Mouse (Mus musculus) right cerebral cortex, postnatal 36 days (tissue): Measurements from ENCODE around the gene Ubald2.
"Not testable (repeated sequence)": the region's sequence is repeated elsewhere in the genome, so short reads cannot be mapped to it uniquely, and the experiment has no call there.

Experiments used
- DNase-seq, 2 experiments: peaks; one replicate each; pipeline ENCODE4 v3.0.0; 2022; ENCODE audit warnings: low spot score in 2 of 2, mixed read lengths in 1 of 2

Gene Ubald2

DNA sequence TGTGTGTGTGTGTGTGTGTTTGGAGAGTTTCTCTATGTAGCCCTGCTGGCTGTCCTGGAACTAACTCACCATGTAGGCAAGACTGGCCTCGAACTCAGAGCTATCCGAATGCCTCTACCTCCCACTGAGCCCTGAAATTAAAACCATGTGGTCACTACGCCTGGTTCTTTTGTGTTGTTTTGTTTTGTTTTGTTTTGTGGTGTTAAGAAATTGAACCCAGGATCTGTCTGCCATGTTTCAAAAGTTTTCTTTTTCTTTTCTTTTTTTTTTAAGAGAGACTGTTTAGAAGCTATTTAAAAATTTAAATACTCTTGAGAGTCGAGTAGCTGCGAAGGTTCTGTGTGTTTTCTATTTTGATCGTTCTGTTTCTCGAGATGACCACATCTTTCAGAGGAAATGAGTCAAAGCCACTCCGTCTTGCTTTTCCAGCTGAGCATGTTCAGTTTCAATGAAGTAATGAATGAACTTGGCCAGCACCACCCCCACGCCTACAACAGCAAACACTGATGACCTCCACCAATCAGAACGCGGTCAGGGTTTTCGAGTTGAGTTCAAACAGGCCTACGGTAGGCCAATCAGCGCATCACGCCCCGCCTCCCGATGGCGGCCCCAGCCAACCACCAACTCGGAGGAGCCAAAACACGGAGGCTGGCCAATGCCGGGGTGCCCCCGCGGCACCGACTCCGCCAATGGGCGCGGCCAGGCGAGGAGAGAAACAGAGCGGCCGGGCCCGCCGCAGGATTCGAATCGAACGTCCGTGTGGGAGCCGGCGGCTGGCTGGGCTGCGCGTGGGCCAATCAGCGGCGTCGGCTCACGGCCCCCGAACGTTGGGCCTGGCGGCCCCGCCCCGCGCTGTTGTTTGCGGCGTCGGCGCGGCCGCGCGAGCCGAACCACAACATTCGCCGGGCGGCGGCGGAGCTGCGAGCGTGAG is at the start of gene Ubald2:
TSS of gene Ubald2 (plus strand) at position 739 of the 931 bp plus-strand sequence.
- peak; percentile 99 for DNase-seq

DNA sequence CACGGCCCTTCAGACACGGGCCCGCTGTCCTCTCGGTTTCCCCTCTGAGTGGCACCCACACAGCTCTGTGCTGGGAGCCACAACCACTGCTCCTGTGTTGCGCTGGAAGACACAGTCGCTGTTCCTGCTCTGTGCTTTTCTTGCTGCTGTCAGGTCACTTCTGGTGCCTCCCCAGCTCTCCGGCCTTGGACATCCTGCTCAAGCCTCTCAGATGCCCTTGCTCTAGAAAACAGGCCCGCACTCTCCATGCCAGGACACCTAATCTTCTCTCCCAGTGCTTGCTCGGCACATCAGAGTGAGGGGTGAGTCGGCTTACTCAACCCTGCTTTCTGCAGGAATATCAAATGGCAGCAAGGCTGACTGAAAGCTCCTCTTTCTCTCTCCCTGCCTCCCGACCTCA is 49.7 kb upstream of the Ubald2 start:
- no peak for DNase-seq

DNA sequence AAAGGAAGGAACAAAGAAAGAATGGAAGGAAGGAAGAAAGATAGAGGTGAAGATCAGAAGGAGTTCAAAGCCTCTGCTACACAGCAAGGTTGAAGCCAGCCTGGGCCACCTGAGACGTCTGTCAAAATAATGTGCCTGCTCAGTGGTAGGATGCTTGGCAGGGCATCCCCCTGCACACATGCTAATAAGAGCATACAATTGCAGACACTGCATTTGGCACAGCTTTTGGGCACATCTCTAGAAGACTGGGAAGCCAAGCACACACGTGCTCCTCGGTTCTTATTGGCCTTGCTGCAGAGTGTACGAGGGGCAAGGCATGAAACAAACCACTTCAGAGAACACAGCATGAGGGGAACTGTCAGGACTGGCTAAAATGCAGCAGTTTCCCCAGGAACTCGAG is 47.9 kb upstream of the Ubald2 start:
- DNase-seq = no peak

DNA sequence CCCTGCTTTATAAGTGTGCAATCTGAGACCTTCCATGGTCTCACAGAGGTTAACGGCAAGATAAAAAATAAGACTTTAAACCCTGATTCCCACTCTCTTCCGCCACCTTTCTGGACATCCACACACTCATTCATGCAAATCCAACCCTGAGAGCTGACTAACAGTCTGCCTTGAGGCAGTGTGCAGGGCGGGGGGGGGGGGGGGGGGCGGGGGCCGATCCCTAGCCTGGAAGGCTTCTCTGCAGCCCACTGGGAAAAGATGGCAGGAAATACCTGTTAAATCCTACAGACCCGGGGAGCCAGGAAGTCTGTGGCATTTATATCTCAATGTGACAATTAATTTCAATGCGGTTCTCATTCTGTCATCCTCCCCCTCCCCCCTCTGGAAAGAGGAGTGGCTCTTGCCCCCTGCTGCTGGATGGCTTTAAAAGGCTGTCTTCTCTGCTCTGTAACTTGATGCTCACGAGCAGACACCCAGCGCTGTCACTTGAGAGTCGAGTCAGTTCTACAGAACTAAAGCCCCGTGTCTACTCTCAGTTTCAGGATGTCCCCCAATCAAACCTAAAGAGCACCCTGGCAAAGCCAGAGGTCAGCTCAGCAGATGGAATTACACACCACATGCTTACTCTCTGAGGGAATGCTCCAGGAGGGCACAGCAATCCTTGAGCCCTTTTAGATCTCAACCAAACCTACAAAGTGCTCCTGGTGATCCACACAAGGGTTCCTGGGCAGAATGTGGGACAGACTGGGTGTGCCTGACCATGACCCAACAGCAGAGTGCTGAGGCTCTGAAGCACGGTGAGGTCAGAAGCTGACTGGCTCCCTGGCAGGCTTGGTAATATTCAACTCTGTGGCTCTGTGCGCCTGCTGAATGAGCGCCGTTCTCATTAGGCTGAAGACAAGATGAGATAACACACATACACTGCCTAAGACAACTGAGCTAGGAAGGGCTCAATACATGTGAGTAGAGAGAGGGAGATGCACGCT is 46.5 kb upstream of the Ubald2 start:
- DNase-seq = no peak

DNA sequence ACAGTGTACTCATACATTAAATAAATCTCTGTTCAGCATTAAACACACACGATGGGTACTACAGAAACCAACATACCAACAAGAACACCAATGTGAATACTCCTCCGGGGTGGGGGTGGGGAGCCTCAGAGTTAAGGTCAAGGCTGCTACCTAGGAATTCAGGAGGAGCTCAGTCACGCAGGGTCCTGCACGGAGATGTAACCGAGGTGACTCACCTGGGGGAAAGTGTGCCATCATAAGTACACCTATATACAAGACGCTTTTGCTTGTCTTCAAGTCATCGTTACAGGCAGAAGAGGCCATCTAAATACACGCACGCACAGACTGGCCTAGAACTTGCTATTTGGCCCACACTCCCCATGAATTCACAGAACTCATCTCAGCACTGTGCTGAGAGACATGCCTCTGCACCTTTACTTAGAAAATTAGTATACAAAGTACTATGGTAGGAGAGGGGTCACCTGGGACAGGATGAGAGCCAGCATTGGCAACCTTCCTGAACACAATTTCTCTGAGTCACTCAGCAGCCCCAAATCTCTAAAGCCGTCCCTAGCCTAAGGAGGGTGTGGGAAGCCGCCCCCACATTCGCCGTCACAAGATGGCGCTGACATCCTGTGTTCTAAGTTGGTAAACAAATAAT is 44.9 kb upstream of the Ubald2 start:
- no peak for DNase-seq

DNA sequence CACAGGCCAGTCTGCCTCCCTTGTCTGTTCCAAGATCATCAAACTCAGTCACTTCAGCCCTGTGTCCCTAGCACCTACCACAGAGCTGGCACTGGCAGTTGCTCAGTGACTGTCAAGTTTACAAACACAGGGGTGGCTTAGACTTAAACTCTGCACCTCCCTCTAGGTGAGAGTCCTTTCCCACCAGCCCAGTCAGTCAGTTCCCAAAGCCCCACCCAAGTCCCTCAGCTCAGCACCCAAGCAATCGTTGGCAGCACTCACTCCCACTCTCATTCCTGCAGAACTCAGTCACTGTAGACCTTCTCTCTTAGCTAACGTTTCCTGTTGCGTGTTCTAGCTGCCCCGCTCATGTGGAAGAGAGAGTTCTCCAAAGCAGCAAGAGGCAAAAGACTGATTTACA is 39.1 kb upstream of the Ubald2 start:
- DNase-seq = no peak

DNA sequence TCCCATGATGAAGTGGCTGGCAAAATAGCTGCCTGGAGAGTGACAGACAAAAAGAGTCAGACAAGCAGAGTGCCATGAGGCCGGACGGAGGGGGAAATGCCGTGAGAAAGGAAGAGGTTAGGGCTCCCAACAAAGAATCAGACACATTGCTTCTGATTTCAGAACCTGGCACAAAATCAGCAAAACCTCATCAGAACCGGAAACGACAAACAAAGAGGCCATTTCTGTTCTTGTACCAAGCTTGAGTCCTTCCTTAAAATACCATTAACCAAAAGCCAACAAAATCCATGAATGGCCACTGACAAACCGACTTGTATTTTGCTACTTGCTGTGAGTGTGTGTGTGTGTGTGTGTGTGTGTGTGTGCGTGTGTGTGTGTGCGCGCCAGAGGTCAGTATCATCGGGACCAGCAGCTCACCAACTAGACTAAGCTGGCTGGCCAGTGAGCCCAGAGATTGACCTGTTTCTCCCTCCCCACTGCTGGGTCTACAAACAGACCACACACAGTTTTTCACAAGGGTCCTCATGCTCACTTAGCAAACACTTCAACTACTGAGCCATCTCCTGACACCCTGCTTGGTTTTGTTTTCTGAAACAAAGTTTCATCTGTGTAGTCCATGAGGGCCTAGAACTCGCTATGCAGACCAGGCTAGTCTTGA is 37.5 kb upstream of the Ubald2 start:
- no peak for DNase-seq

DNA sequence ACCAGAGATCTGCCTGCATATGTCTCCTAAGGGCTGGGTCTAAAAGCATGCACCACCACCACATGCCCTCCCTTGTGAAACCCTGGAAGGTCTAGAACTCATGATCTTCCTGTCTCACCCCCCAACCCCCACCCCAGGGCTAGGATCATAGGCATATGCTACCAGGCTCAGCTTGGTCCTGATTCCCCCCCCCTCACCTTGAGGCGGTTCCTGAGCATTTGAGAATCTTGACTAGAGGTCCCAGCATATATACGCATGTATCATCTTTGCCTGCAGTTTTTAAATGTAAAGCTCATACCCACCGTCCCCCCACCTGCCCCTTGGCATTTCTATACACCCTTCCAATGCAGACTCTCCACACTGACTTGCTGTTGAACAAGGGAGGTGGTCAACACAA is 37.0 kb upstream of the Ubald2 start:
- no peak for DNase-seq

DNA sequence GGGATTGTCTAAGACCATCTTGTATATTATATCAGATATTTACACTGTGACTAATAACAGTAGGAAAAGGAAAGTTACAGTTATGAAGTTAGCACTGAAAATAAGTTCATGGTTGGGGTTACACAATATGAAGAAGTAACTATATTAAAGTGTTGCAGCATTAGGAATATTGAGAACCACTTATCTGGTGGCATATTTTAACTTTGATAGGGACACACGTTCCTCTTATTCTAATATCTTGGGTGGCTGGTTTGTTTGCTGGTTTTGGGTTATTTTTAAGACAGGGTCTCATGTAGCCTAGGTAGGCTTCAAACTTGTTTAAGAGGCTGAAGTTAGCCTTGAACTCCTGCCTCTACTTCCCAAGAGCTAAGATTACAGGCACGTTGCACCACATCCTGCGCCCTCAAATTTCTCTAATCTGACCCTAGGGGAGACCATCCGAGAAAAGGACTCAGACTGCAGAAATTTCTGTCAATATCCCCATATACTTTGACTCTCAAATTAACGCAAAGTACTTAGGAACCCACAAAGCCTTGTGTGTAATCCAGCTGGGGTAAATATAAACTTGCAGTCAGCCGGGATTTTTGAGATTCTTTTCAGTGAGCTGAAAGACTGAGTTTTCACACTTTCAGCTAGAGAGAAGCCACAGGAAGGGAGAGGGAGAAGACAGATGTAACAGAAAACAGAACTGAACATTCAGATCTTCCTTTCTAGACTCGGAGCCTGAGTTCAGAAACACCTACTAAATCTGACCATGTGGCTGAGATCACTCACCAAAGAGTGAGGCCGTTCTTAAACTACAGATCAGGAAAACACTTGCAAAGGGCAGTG is 36.2 kb upstream of the Ubald2 start:
- no peak for DNase-seq

DNA sequence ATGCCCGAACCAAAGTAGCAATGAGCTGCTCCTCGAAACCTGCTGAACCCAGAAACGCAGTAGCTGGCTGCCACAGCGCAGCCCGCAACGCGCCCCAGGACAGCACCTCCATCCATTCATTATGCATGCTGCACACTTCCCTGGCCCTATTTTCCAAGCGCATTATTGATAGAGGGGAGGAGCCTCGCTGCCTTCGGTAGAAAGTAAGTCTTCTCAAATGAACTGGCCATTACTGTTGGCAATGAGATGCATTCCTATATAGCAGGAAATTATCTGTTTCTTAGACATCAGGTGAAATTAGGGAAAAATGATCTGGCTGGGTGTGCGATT is 35.6 kb upstream of the Ubald2 start:
- no peak for DNase-seq

DNA sequence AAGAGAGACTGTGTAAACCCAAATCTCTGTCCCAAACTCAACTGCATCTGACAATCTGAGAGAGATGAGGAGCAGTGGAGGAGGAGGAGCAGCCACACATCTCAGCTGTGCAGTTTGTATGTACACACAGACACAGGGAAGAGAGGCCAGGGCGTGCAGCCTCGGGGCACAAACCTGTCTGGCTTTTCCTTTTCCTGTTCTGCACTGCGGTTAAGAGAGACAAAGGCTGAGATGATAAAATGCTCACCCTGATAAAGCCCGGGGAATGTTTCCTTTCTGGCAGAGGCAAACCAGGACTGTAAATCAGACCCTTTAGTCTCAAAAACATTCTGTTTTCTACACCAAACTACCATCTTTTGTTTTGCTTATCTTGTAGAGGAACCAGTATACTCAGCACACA is 33.3 kb upstream of the Ubald2 start:
- no peak for DNase-seq

DNA sequence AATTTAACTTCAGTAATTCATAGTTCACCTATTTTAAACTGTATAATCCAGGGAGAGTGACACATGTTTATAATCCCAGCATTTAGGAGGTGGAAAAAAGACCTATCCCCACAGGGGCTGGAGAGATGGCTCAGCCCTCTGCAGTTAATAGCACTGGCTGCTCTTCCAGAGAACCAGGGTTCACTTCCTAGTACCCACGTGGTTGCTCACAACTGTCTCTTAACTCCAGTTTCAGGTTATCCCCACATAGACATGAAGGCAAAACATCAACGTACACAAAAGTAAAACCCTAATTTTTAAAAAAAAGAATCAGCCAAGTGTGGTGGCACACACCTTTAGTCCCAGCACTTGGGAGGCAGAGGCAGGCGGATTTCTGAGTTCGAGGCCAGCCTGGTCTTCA is 28.3 kb upstream of the Ubald2 start:
- no peak for DNase-seq

DNA sequence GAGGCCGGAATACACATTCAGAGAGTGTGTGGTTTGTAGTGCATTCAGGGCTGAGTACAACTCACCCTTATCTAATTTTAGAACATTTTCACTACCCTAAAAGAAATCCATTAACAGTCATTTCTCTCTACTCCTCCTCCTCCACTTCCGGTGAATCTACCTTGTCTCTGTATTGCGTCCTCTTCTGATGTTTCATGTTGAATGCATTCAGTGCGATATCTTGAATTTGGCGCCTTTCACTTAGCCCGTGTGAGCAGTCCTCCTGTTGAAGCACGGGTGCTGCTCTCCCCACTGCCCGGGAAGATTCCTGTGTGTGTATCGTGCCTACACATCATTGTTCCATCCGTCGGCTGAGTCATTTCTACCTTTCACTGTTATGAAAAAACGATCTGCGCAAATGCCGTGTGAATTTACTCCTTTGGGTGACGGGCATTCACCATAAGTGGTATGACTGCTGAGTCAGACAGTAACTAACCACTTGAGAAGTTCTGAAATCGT is 27.6 kb upstream of the Ubald2 start:
- no peak for DNase-seq

DNA sequence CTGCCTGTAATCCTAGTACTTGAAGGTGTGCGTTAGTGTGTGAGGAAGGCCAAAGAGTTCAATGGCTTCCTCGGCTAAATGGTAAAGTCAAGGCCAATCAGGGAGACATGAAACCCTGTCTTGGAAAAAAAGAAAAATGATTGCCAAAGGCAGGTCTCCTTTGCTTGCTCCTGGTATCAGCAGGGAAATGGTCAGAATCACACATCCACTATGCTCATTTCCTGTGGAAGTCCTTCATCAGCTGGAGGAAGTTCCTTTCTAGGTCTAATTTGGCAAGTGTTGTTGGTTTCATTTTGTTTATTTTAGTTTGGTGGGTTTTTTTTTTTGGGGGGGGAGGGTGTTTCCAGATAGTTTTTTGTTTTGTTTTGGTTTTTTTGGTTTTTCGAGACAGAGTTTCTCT is 24.9 kb upstream of the Ubald2 start:
- DNase-seq = no peak

DNA sequence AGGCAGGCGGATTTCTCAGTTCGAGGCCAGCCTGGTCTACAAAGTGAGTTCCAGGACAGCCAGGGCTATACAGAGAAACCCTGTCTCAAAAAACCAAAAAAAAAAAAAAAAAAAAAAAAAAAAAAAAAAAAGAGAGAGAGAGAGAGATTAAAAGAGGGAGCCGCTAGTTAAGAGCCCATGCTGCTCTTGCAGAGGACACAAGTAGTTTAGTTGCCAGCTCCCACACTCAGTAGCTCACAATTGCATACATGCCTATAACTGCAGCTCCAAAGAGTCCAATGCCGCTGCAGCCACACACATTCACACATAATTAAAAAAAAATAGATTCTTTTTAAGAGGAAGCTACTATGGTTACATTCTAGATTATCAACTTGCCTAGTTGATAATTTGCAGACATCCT is 23.5 kb upstream of the Ubald2 start:
- not testable (repeated sequence) for DNase-seq

DNA sequence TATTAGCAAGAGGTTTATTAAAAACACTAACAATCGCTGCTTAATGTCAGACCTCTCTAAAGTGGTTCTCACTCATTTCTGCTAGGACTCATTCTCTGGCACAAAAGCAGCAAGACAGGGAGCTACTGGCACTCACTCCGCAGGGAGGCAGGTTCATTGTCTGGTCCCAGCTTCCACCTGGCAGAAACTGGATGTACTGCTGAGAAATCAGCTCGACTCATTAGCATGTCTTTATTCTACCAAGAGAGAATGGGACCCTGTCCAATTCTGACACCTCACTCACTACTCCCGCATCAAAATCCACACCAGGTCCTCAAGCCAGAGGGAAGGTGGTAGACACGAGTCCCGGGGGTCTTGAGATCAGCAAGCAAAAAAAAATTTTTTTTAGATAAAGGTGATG is 22.3 kb upstream of the Ubald2 start:
- DNase-seq = no peak

DNA sequence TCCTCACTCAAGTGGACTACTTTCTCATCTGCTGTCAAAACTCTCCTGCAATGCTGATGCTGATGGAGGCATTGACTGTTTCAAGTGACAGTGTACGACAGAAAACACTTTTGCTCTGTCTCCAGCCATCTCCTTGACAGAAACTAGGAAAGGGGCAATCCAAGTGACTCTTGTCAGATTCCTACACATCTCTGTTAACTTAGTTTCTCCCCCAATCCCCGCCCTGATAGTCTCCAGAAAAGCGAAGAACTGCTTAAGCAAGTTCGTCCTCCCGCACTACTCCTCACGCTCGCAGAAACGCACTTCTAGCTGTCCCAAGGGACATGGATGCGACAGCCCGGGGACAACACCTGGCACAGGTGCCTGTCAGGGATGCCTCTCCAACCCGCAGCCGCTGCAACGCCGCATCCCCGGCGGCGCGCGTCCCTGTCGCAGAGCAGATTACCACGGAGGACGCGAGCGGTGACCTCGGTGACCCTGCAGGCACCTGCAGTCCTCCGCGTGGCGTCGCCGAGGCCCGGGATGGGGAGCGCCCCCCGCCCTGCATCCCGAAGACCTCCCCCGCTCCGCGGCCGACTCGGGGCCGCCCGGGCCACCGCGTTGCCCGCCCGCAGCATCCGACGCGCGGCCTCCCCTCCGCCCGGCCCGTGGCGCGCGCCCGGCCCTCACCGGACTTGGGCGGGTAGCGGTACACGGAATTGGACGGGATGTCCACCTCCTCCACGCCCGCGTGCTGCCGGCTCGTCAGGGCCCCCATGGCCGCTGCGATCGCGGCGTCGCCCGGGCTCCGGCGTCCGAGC is 21.7 kb upstream of the Ubald2 start:
- no peak for DNase-seq

DNA sequence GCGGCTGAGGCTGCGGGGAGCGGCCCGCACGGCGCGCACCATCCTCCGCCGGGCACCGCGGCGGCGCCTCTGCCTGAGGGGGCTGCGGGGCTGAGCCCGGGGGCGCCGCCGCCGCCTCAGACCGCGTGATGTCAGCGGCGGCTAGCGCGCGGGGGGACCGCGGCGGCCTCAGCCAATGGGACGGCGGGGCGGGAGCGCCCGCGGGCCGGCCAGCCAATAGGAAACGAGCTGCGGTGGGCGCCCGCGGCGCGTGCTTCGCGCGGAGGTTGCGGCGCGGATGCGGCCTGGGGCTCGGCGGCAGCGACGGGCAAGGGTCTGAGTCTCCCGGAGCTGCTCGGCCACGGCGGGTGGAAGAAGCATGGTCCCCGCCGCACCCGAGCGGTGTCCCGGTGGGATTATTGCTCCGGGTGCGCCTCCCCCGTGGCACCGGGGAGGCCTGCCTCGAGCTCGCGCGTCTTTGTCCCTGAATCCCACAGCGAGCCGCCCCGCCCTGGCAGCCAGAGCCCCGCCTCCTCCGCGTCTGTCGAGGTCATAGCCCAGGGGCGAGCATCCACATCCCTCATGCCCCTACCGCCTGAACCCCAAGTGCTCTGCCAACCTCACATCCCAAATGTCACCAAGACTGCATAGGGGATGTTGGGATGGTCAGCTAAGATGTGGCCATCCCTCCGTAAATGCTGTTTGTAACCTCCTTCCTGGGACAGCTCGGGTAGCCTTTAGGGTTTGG is 20.8 kb upstream of the Ubald2 start, which contains the start of gene Rnf157:
TSS of gene Rnf157 (minus strand) at position 129 of the 727 bp plus-strand sequence.
- DNase-seq = peak; percentile 82

DNA sequence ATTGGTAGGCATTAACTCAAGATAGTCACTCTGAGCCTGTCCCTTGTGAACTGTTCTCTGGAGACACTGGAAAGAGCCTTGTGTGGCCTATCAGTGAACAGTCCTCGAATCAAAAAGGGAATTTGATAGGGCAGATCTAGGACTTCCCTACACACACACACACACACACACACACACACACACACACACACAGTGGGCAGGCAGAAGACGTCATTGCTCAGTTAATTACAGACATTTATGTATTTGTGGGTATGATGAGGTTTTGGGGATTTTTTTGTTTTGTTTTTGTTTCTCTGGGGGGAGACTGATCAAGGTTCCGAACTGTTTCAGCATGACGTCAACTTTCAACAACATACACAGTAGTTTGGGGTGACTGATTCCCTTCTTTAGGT is 20.3 kb upstream of the Ubald2 start:
- no peak for DNase-seq
